Mouse (Mus musculus) limb, embryonic 13.5 days (tissue): ENCODE data around the gene Asb18. TPM values are rescaled to one million over a fixed set of nuclear protein-coding genes. Genes with fewer than 3 reads are reported as not detected.

Source experiments
- ATAC-seq: fragments of 200-750 bp; cut with Nextera tagmentation; 2 replicates; pipeline ENCODE4 v1.8.0; 2017; ENCODE audit warnings: low read depth, moderate number of reproducible peaks, moderate TSS enrichment; ENCODE audit not compliant: low FRiP score
- H3K27ac ChIP-seq: fragments of 300-500 bp; sonication (generic); 2 replicates; pipeline ENCODE4 v1.5.1; 2015; ENCODE audit warnings: inconsistent platforms, mild to moderate bottlenecking, moderate library complexity
- H3K27me3 ChIP-seq: fragments of 300-500 bp; sonication (generic); 2 replicates; pipeline ENCODE4 v1.6.1; 2015; ENCODE audit warnings: mild to moderate bottlenecking, inconsistent platforms
- H3K36me3 ChIP-seq: fragments of 300-500 bp; sonication (generic); 2 replicates; pipeline ENCODE4 v1.6.1; 2015; ENCODE audit warnings: inconsistent platforms, mild to moderate bottlenecking, moderate library complexity
- H3K4me1 ChIP-seq: fragments of 300-500 bp; sonication (generic); 2 replicates; pipeline ENCODE4 v1.6.1; 2015; ENCODE audit warnings: inconsistent platforms
- H3K4me2 ChIP-seq: fragments of 300-500 bp; sonication (generic); replicated peaks from 2 replicates; pipeline ENCODE4 v1.6.1; 2015; ENCODE audit warnings: inconsistent platforms, mild to moderate bottlenecking, moderate library complexity
- H3K4me3 ChIP-seq: fragments of 300-500 bp; sonication (generic); 2 replicates; pipeline ENCODE4 v1.5.1; 2015; ENCODE audit warnings: moderate library complexity, mild to moderate bottlenecking, inconsistent platforms
- H3K9ac ChIP-seq: fragments of 300-500 bp; sonication (generic); 2 replicates; pipeline ENCODE4 v1.6.1; 2015; ENCODE audit warnings: mild to moderate bottlenecking, inconsistent platforms
- H3K9me3 ChIP-seq: fragments of 300-500 bp; sonication (generic); 2 replicates; pipeline ENCODE4 v1.6.1; 2016; ENCODE audit warnings: inconsistent platforms
- WGBS: fragments of 180-500 bp; shearing (Covaris S2); methylation state at CpG from one replicate; pipeline ENCODE4 v1.1.7; 2015; 5-methylcytosine and 5-hydroxymethylcytosine counted together
- polyA plus RNA-seq: library from polyadenylated mRNA; unstranded; fragments of >200 nt; fragmentation: Nextera tagmentation; extraction: Ambion mirVana; gene quantifications from 2 replicates; pipeline ENCODE4 v1.2.1, GENCODE M21; 2015

The Asb18 gene
- 0.10 and 0.13 TPM in 2 replicates for polyA plus RNA-seq

DNA sequence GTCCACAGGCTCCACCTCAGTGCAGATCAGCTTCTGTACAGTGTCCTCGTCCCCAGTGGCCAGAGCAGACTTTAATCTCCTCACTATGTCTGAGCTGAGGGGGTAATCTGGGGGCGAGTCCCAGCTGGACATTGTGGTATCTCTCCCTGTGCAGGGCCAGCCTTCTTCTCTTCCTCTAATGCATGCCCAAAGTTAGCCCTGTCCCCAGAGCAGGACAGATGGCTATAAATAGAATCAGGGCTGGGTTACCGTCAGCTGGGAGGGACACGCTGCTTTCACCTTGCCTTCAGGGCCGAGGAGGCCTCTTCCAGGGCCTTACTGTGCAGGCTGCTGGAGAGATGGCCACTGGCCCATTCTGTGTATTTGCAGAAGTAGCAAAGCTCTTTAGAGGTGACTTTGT, at the start of gene Asb18:
Gene Asb18, minus strand, starts transcription at position 221 of the 400 bp plus-strand sequence.
- H3K4me3 ChIP-seq = no peak within 1 kb of the TSS
- WGBS = 81% methylated on average over 5 of the region's 5 CpGs
- no peaks in the 10 kb centered on the region for H3K4me1 ChIP-seq
- H3K27me3 ChIP-seq = peaks cover 3% of the 10 kb centered on the region; the same call in 1 of the 2 replicates
- ATAC-seq = no peak
- no peak within 1 kb of the TSS for H3K9ac ChIP-seq
- H3K27ac ChIP-seq = no peak within 1 kb of the TSS
- no peak within 1 kb of the TSS for H3K4me2 ChIP-seq
- H3K36me3 ChIP-seq = no peaks in the 10 kb centered on the region
- H3K9me3 ChIP-seq = no peaks in the 10 kb centered on the region

GRCm38 (mm10) chr1:90060599-90060998, 46.1 kb upstream of the Asb18 start:
- Histone ChIP-seq H3K9me3 (no peaks in the 10 kb centered on the region), H3K4me2 (no peak overlapping the region), H3K36me3 (no peaks in the 10 kb centered on the region), H3K27me3 (no peaks in the 10 kb centered on the region), H3K4me1 (no peaks in the 10 kb centered on the region), H3K4me3 (no peak overlapping the region), H3K27ac (no peak overlapping the region), H3K9ac (no peak overlapping the region)
- WGBS = 22% methylated on average over 7 of the region's 7 CpGs
- 0 out of 2 replicates have a peak, but pooled peaks have one; percentile 36 for ATAC-seq

DNA sequence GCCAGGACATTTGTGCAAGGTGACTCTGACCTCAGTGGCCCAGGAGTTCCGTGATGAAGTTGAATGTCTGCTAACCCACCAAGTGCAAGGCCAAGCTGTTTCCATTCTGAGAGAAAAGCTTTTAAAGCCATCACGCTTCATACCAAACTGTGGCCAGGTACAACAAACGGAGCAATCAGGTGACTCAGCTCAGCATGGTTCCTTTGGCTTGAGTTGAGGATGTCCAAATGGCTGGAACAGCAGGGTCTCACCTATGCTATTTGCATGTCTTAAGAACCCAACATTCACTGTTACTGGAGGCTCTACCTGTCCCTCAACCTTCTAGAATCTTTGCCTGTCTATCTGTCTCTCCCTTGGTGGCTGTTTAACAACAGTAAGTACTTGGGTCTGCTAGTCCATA, 45.6 kb upstream of the Asb18 start:
- no peaks in the 10 kb centered on the region for H3K27me3 ChIP-seq
- WGBS = 62% methylated on average over 3 of the region's 3 CpGs

DNA sequence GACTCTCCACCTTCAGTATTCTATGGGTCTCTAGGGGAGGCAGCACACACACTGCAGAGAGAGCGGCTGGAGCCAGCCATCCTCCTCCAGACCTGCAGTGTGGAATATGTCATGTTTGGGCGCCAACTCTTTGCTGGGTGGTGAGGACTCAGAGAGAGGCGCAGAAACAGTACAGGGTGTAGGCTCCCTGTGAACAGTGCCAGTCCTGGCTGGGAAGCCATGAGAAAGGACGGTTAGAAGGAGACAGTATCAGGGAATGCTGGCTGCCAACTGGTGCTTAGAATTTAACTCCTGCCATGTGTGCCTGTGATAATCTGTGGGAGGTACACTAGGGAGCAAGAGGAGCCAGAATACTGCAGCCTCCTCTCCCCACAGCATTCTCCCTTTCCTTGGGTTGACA, 40.5 kb upstream of the Asb18 start:
- Histone ChIP-seq H3K4me2 (no peak overlapping the region), H3K4me3 (no peak overlapping the region), H3K27me3 (0 out of 2 replicates have a peak, but pooled peaks cover 3% of the 10 kb centered on the region), H3K9ac (no peak overlapping the region), H3K27ac (no peak overlapping the region), H3K4me1 (peaks cover 37% of the 10 kb centered on the region), H3K36me3 (no peaks in the 10 kb centered on the region), H3K9me3 (no peaks in the 10 kb centered on the region)
- ATAC-seq = no peak
- WGBS = 86% methylated on average over 4 of the region's 4 CpGs

More for the DNA sequence above, 45.6 kb upstream of the Asb18 start:
- Histone ChIP-seq H3K9me3 (no peaks in the 10 kb centered on the region), H3K4me2 (no peak overlapping the region), H3K9ac (no peak overlapping the region), H3K4me3 (no peak overlapping the region), H3K4me1 (no peaks in the 10 kb centered on the region), H3K36me3 (no peaks in the 10 kb centered on the region), H3K27ac (no peak overlapping the region)
- no peak for ATAC-seq

- Histone ChIP-seq H3K4me3 (no peak overlapping the region), H3K9ac (no peak overlapping the region), H3K4me2 (no peak overlapping the region), H3K36me3 (no peaks in the 10 kb centered on the region), H3K4me1 (peaks cover 37% of the 10 kb centered on the region), H3K27ac (no peak overlapping the region), H3K27me3 (0 out of 2 replicates have a peak, but pooled peaks cover 8% of the 10 kb centered on the region), H3K9me3 (no peaks in the 10 kb centered on the region)
- WGBS = 14% methylated on average over 5 of the region's 5 CpGs
- ATAC-seq = no peak
These were observed 36.9 kb upstream of the Asb18 start for GRCm38 (mm10) chr1:90051347-90051746.

DNA sequence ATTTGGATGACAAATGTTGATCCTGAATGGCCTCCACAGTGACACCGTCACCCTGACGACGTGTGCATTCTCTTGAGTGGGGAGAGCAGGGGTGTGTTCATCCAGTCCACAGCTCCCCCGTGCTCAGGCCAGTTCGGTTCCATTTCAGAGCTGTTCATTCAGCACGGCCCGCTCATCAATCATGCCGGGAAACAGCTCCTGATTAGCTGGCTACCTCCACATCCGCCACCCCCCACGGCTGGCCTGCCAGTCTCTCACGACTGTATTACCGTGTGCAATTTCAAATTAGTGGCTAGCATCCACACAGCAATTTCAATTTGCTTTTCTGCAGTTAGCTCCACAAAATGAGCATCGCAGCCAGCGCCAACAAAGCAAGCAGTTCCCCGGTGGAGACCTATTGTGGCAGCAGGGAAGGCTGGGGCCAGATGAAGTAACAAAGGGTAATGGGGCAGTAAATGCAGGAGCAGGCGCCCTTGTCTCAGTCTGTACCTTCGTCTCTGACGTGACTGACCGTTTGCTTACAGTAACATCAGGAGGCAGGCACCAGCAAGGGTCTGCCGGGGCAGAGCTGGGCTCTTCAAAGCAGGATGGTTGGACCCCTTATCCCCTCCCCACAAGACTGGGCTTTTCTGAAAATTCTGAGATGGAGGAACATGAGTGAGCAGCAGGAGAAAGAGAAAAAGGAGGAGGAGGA, 35.7 kb upstream of the Asb18 start:
- 0 out of 2 replicates have a peak overlapping the region, but pooled peaks have one; percentile 14 for H3K4me2 ChIP-seq
- WGBS = 32% methylated on average over 20 of the region's 20 CpGs
- peaks cover 13% of the 10 kb centered on the region; the same call in 1 of the 2 replicates for H3K27me3 ChIP-seq
- H3K9ac ChIP-seq = no peak overlapping the region
- no peak overlapping the region for H3K27ac ChIP-seq
- no peak overlapping the region for H3K4me3 ChIP-seq
- ATAC-seq = no peak
- no peaks in the 10 kb centered on the region for H3K36me3 ChIP-seq
- H3K9me3 ChIP-seq = no peaks in the 10 kb centered on the region
- H3K4me1 ChIP-seq = peaks cover 37% of the 10 kb centered on the region

DNA sequence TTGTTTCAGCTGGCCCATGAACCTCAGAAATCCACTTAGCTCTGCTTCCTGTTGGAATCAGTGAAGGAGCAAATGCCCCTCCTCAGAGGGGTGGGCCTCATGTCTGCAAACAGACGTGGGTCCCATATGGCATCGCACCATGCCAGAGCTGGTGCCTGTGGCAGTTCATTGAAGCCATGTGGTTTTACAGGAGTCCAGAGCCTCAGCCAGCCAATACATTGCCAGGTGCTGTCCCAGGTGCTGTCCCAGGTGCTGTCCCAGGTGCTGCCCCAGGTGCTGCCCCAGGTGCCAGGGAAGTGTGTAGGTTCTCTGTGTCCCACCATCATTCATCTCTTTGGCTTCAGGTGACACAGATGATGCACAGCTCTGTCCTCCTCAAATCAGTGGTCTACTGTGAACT, 13.8 kb upstream of the Asb18 start:
- Histone ChIP-seq H3K9me3 (no peaks in the 10 kb centered on the region), H3K27ac (no peak overlapping the region), H3K36me3 (no peaks in the 10 kb centered on the region), H3K4me3 (no peak overlapping the region), H3K4me1 (no peaks in the 10 kb centered on the region; the same call in 1 of the 2 replicates), H3K9ac (no peak overlapping the region), H3K4me2 (no peak overlapping the region), H3K27me3 (peaks cover 10% of the 10 kb centered on the region; the same call in 1 of the 2 replicates)
- no peak for ATAC-seq
- 27% methylated on average over 2 of the region's 2 CpGs for WGBS

- H3K4me2 ChIP-seq = no peak overlapping the region
- H3K9ac ChIP-seq = no peak overlapping the region
- no peak for ATAC-seq
- no peak overlapping the region for H3K27ac ChIP-seq
- H3K27me3 ChIP-seq = peaks cover 10% of the 10 kb centered on the region; the same call in 1 of the 2 replicates
- H3K9me3 ChIP-seq = no peaks in the 10 kb centered on the region
- no peaks in the 10 kb centered on the region for H3K36me3 ChIP-seq
- WGBS = 20% methylated on average over 3 of the region's 3 CpGs
- H3K4me1 ChIP-seq = no peaks in the 10 kb centered on the region; the same call in 1 of the 2 replicates
- no peak overlapping the region for H3K4me3 ChIP-seq
These were observed 12.5 kb upstream of the Asb18 start for GRCm38 (mm10) chr1:90026945-90027344.

DNA sequence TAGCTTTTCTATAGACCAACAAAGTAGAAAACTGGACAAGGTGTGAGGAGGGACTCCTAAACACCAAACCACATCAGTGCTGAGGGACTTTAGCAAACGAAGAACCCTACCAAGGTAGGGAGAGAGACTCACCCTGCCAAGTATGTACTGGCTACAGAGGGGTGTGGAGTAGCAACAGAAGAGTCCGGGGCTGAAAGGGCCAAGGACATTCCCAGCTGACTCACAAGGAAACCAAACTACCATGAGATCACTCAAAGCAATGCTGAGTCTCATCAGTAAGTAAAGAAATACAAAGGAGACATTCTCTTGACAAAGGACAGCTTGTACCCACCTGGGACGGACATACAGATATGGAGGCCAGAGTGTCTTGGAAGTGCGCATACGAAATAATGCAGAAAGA, 5.9 kb upstream of the Asb18 start:
- H3K9ac ChIP-seq = no peak overlapping the region
- no peak overlapping the region for H3K4me2 ChIP-seq
- H3K9me3 ChIP-seq = no peaks in the 10 kb centered on the region
- no peak overlapping the region for H3K27ac ChIP-seq
- 85% methylated on average over 5 of the region's 5 CpGs for WGBS
- no peak overlapping the region for H3K4me3 ChIP-seq
- no peak for ATAC-seq
- peaks cover 5% of the 10 kb centered on the region; the same call in 1 of the 2 replicates for H3K27me3 ChIP-seq
- no peaks in the 10 kb centered on the region; the same call in 1 of the 2 replicates for H3K4me1 ChIP-seq
- no peaks in the 10 kb centered on the region for H3K36me3 ChIP-seq

GRCm38 (mm10) chr1:90018071-90018470, 3.6 kb upstream of the Asb18 start:
- Histone ChIP-seq H3K9ac (no peak overlapping the region), H3K36me3 (no peaks in the 10 kb centered on the region), H3K4me1 (no peaks in the 10 kb centered on the region), H3K27ac (no peak overlapping the region), H3K9me3 (no peaks in the 10 kb centered on the region), H3K4me3 (no peak overlapping the region), H3K4me2 (no peak overlapping the region), H3K27me3 (no peaks in the 10 kb centered on the region)
- WGBS = 74% methylated on average over 6 of the region's 6 CpGs
- ATAC-seq = no peak

DNA sequence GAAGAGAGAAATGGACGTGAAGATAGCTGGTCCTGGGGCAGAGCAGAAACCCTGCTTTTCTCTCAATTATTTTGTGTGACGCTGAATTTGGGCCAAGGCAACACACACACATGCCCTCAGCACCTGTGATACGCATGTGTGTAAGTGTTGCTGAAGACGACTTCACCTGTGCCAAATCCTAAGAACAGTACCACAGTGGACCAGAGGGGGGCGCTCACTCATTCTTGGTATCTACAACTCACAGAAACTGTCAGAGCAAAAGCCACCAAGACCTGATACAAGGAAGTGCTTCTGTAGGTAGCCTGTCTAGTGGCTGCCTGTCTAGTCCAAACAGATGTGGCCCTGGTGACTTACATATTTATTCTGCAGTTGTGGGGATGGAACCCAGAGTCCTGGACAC, 1.2 kb downstream of the Asb18 start:
- no peaks in the 10 kb centered on the region for H3K4me1 ChIP-seq

DNA sequence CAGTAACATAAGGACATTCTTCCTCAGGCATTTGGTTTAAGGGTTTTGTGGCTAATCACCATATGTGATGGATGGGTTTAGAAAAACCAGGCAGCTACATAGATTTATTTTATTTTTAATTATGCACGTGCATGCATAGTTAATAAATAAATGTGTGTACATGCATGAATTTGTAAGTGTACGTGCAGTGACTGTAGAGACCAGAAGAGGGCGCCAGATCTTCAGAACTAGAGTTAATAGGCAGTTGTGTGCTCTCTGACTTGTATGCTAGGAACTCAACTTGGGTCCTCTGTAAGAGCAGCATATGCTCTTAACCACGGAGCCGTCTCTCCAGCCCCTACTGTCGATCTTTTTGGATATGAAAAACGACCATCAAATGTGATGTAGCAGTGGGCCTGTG, 1.6 kb downstream of the Asb18 start:
- Histone ChIP-seq H3K4me2 (no peak overlapping the region), H3K27me3 (peaks cover 6% of the 10 kb centered on the region; the same call in 1 of the 2 replicates), H3K4me1 (no peaks in the 10 kb centered on the region), H3K9me3 (no peaks in the 10 kb centered on the region), H3K27ac (no peak overlapping the region), H3K4me3 (no peak overlapping the region), H3K36me3 (no peaks in the 10 kb centered on the region), H3K9ac (no peak overlapping the region)
- WGBS = 68% methylated on average over 7 of the region's 7 CpGs
- ATAC-seq = no peak

More for the DNA sequence above, 1.2 kb downstream of the Asb18 start:
- WGBS = 83% methylated on average over 5 of the region's 5 CpGs
- Histone ChIP-seq H3K4me3 (no peak overlapping the region), H3K9me3 (no peaks in the 10 kb centered on the region), H3K27ac (no peak overlapping the region), H3K27me3 (peaks cover 6% of the 10 kb centered on the region; the same call in 1 of the 2 replicates), H3K9ac (no peak overlapping the region), H3K4me2 (no peak overlapping the region), H3K36me3 (no peaks in the 10 kb centered on the region)
- ATAC-seq = no peak
